Mouse (Mus musculus) layer of hippocampus, adult 18-20 months (tissue): ENCODE data around the gene Ms4a5. TPM values are rescaled to one million over a fixed set of nuclear protein-coding genes. Genes with fewer than 3 reads are reported as not detected.
"Not testable (repeated sequence)": the region's sequence is repeated elsewhere in the genome, so short reads cannot be mapped to it uniquely, and the experiment has no call there.

Experiments used
- DNase-seq, 2 experiments: peaks; one replicate each; pipeline ENCODE4 v3.0.0; 2022; ENCODE audit warnings: low spot score in 2 of 2
- long read RNA-seq: library from polyadenylated mRNA; stranded (forward); transcript quantifications from one replicate; pipeline ENCODE4 v2.0.0, GENCODE M21; 2021
- total RNA-seq, 2 experiments: library from RNA; stranded (reverse); gene quantifications; 2 replicates each; pipeline ENCODE4 v1.2.3; 2021

Ms4a5 gene
- not detected for total RNA-seq
- long read RNA-seq = 0 reads

GRCm38 (mm10) chr19:11283773-11284172 is at the start of gene Ms4a5:
Gene Ms4a5 (minus strand): TSS chr19:11283873.
- no peak for DNase-seq

GRCm38 (mm10) chr19:11321123-11321522 is 37.5 kb upstream of the Ms4a5 start:
- no peak for DNase-seq

- no peak for DNase-seq
Measured at GRCm38 (mm10) chr19:11316786-11317185, 33.1 kb upstream of the Ms4a5 start.

GRCm38 (mm10) chr19:11314354-11314753 is 30.7 kb upstream of the Ms4a5 start, which contains the start of gene Ms4a14:
Gene Ms4a14 (minus strand): TSS chr19:11314454.
- no peak for DNase-seq

GRCm38 (mm10) chr19:11308888-11309287 is 25.2 kb upstream of the Ms4a5 start:
- no peak for DNase-seq

GRCm38 (mm10) chr19:11299529-11299928 is 15.9 kb upstream of the Ms4a5 start:
- not testable (repeated sequence) for DNase-seq

GRCm38 (mm10) chr19:11298939-11299338 is 15.3 kb upstream of the Ms4a5 start:
- DNase-seq = no peak

- not testable (repeated sequence) for DNase-seq
Measured at GRCm38 (mm10) chr19:11293616-11294015, 9.9 kb upstream of the Ms4a5 start.

- DNase-seq = peak in 1 of 2 experiments; percentile 2
Measured at GRCm38 (mm10) chr19:11292990-11293389, 9.3 kb upstream of the Ms4a5 start.

GRCm38 (mm10) chr19:11280223-11280622 is 3.5 kb downstream of the Ms4a5 start:
- DNase-seq = no peak

GRCm38 (mm10) chr19:11276431-11276830 is 7.2 kb downstream of the Ms4a5 start:
- no peak for DNase-seq

GRCm38 (mm10) chr19:11266956-11267355 is 16.7 kb downstream of the Ms4a5 start:
- DNase-seq = no peak

- no peak for DNase-seq
Measured at GRCm38 (mm10) chr19:11266052-11266845, 17.4 kb downstream of the Ms4a5 start, which contains the start of gene Ms4a1. Gene Ms4a1 (minus strand): TSS chr19:11266241.

- no peak for DNase-seq
Measured at GRCm38 (mm10) chr19:11264602-11265185, 19.0 kb downstream of the Ms4a5 start.

GRCm38 (mm10) chr19:11263549-11263948 is 20.1 kb downstream of the Ms4a5 start:
- no peak for DNase-seq

GRCm38 (mm10) chr19:11262932-11263331 is 20.7 kb downstream of the Ms4a5 start:
- not testable (repeated sequence) for DNase-seq

GRCm38 (mm10) chr19:11261522-11261921 is 22.2 kb downstream of the Ms4a5 start:
- DNase-seq = no peak

- no peak for DNase-seq
Measured at GRCm38 (mm10) chr19:11244230-11244629, 39.4 kb downstream of the Ms4a5 start.

GRCm38 (mm10) chr19:11242560-11242959 is 41.1 kb downstream of the Ms4a5 start:
- DNase-seq = no peak

GRCm38 (mm10) chr19:11235820-11236219 is 47.9 kb downstream of the Ms4a5 start:
- no peak for DNase-seq

GRCm38 (mm10) chr19:11234921-11235735 is 48.5 kb downstream of the Ms4a5 start:
- no peak for DNase-seq

GRCm38 (mm10) chr19:11234244-11234643 is 49.4 kb downstream of the Ms4a5 start:
- no peak for DNase-seq
